ENCODE assay signal across 10 mouse cellular contexts in genomic region chrX:108835233-108835632, GRCm38 (mm10). TPM values are rescaled to one million over a fixed set of nuclear protein-coding genes. Genes with fewer than 3 reads are reported as not detected.
DNase-seq lines count a peak whose midpoint lies in the region; ATAC-seq and TF ChIP-seq lines count a peak whose summit lies in the region.
"Had no signal": no experiment of that assay in that cellular context is flagged by ENCODE, and none has a peak within 500 bp of the region (broad histone marks: within the 10 kb centered on the region; RNA-seq: fewer than 3 reads in every experiment).

No protein-coding gene starts in this region.

- no peak for DNase-seq in heart, adult 9 months (ENCODE audit: low spot score in 2 of 2)
- DNase-seq in liver, postnatal 0 days: no peak
- DNase-seq in frontal cortex, adult 2 months (ENCODE audit: extremely low spot score in 1 of 2, low spot score in 1 of 2): no peak
- no peak for DNase-seq in cerebellum, postnatal 4 days (ENCODE audit: low spot score in 2 of 2)
- no peak for DNase-seq in layer of hippocampus, adult 18-20 months (ENCODE audit: low spot score in 2 of 2)
- DNase-seq: kidney, postnatal 4 days; retina, postnatal 1 day had no signal

- WGBS in heart, embryonic 13.5 days: 52% methylated on average over 5 of the region's 5 CpGs
- 66% methylated on average over 5 of the region's 5 CpGs for WGBS in forebrain, embryonic 15.5 days
- WGBS in liver, postnatal 0 days (ENCODE audit: insufficient replicate concordance): 43% methylated on average over 5 of the region's 5 CpGs

- no peak for TF ChIP-seq CTCF in E14TG2a.4 (conservative IDR thresholded peaks at IDR 0.05; ENCODE audit: low read length)
- TF ChIP-seq CTCF in liver, postnatal 0 days (IDR thresholded peaks at IDR 0.05; ENCODE audit: low read depth): no peak

- H3K9me3 ChIP-seq in heart, embryonic 13.5 days: no peaks in the 10 kb centered on the region
- H3K9me3 ChIP-seq in E14TG2a.4 (ENCODE audit: low read length): no peaks in the 10 kb centered on the region
- no peaks in the 10 kb centered on the region for H3K9me3 ChIP-seq in forebrain, embryonic 15.5 days
- H3K9me3 ChIP-seq in liver, postnatal 0 days (ENCODE audit: low read length): no peaks in the 10 kb centered on the region

- ATAC-seq in heart, embryonic 13.5 days (ENCODE audit: extremely low read depth, insufficient number of reproducible peaks, low FRiP score, low TSS enrichment): no peak
- ATAC-seq in forebrain, embryonic 15.5 days (replicated peaks): no peak
- ATAC-seq in liver, postnatal 0 days: no peak

- peak overlapping the region; percentile 66 for H3K4me2 ChIP-seq in heart, embryonic 13.5 days
- H3K4me2 ChIP-seq in forebrain, embryonic 15.5 days (replicated peaks): peak overlapping the region; percentile 41; the same call in 1 of the 2 replicates
- H3K4me2 ChIP-seq in liver, postnatal 0 days (ENCODE audit: low read depth, low read length): peak overlapping the region; percentile 76

- no peak overlapping the region for H3K27ac ChIP-seq in heart, embryonic 13.5 days (replicated peaks)
- no peak overlapping the region for H3K27ac ChIP-seq in forebrain, embryonic 15.5 days (replicated peaks)
- peak overlapping the region; percentile 84; the same call in 1 of the 2 replicates for H3K27ac ChIP-seq in liver, postnatal 0 days (ENCODE audit: low read depth)

- H3K9ac ChIP-seq in heart, embryonic 13.5 days: peak overlapping the region; percentile 76; the same call in 1 of the 2 replicates
- no peak overlapping the region for H3K9ac ChIP-seq in forebrain, embryonic 15.5 days (replicated peaks)
- peak overlapping the region; percentile 63 for H3K9ac ChIP-seq in liver, postnatal 0 days (replicated peaks)

- peak overlapping the region; percentile 67 for H3K4me3 ChIP-seq in heart, embryonic 13.5 days
- H3K4me3 ChIP-seq in E14TG2a.4 (replicated peaks; ENCODE audit: low read length): peak overlapping the region; percentile 69
- H3K4me3 ChIP-seq in forebrain, embryonic 15.5 days: peak overlapping the region; percentile 54; the same call in 1 of the 2 replicates
- H3K4me3 ChIP-seq in liver, postnatal 0 days (ENCODE audit: low read depth, low read length): peak overlapping the region; percentile 72

- no peak for TF ChIP-seq EP300 in liver, postnatal 0 days (IDR thresholded peaks at IDR 0.05; ENCODE audit: low read depth)

- no peaks in the 10 kb centered on the region for H3K27me3 ChIP-seq in heart, embryonic 13.5 days (replicated peaks)
- no peaks in the 10 kb centered on the region for H3K27me3 ChIP-seq in E14TG2a.4 (ENCODE audit: insufficient read depth, low read length)
- H3K27me3 ChIP-seq in forebrain, embryonic 15.5 days: no peaks in the 10 kb centered on the region
- no peaks in the 10 kb centered on the region for H3K27me3 ChIP-seq in liver, postnatal 0 days (ENCODE audit: insufficient read depth, low read length)

- H3K4me1 ChIP-seq in heart, embryonic 13.5 days: no peaks in the 10 kb centered on the region
- H3K4me1 ChIP-seq in E14TG2a.4 (replicated peaks; ENCODE audit: low read depth, low read length): no peaks in the 10 kb centered on the region
- H3K4me1 ChIP-seq in forebrain, embryonic 15.5 days: no peaks in the 10 kb centered on the region
- H3K4me1 ChIP-seq in liver, postnatal 0 days (ENCODE audit: insufficient read depth): no peaks in the 10 kb centered on the region

- no peaks in the 10 kb centered on the region for H3K36me3 ChIP-seq in heart, embryonic 13.5 days
- no peaks in the 10 kb centered on the region for H3K36me3 ChIP-seq in E14TG2a.4 (ENCODE audit: insufficient read depth, low read length)
- no peaks in the 10 kb centered on the region for H3K36me3 ChIP-seq in forebrain, embryonic 15.5 days
- no peaks in the 10 kb centered on the region for H3K36me3 ChIP-seq in liver, postnatal 0 days (replicated peaks; ENCODE audit: insufficient read depth, low read length)

RNA-seq across cellular contexts. Expression of gene Brwd3, which starts 1.1 kb away (rescaled TPM):
- polyA plus RNA-seq in heart, embryonic 13.5 days (2015; fragmentation: Nextera tagmentation; extraction: Ambion mirVana): 2.2 and 2.5 TPM in 2 replicates
- polyA plus RNA-seq in forebrain, embryonic 15.5 days (2015; fragmentation: Nextera tagmentation; extraction: Ambion mirVana): 4.2 and 5.1 TPM in 2 replicates
- 0.77 and 0.89 TPM in 2 replicates for polyA plus RNA-seq in liver, postnatal 0 days (2015; fragmentation: Nextera tagmentation; extraction: Ambion mirVana)
- 3.4 and 3.5 TPM in 2 replicates for polyA plus RNA-seq in frontal cortex, adult 2 months (2012; rRNA removed)
- 10 to 100 TPM; 11.1 to 12.9 TPM for total RNA-seq in layer of hippocampus, adult 18-20 months (2021)
